Mouse (Mus musculus) stomach, embryonic 16.5 days (tissue): ENCODE measurements around the gene Tbc1d9. TPM values are rescaled to one million over a fixed set of nuclear protein-coding genes. Genes with fewer than 3 reads are reported as not detected.

ENCODE experiments used
- ATAC-seq: fragments of 200-750 bp; cut with Nextera tagmentation; 2 replicates; pipeline ENCODE4 v1.8.0; 2017; ENCODE audit warnings: moderate number of reproducible peaks, moderate TSS enrichment; ENCODE audit not compliant: insufficient read depth, low FRiP score
- H3K27ac ChIP-seq: fragments of 300-500 bp; sonication (generic); 2 replicates; pipeline ENCODE4 v1.5.1; 2014; ENCODE audit warnings: low read length
- H3K27me3 ChIP-seq: fragments of 300-500 bp; sonication (generic); 2 replicates; pipeline ENCODE4 v1.6.1; 2014; ENCODE audit warnings: low read length, control low read depth, mixed read lengths; ENCODE audit not compliant: control insufficient read depth, insufficient read depth
- H3K36me3 ChIP-seq: fragments of 300-500 bp; sonication (generic); 2 replicates; pipeline ENCODE4 v1.6.1; 2014; ENCODE audit warnings: low read length; ENCODE audit not compliant: control insufficient read depth, insufficient read depth
- H3K4me1 ChIP-seq: fragments of 300-500 bp; sonication (generic); 2 replicates; pipeline ENCODE4 v1.6.1; 2014; ENCODE audit warnings: low read length, control low read depth, mixed read lengths; ENCODE audit not compliant: control insufficient read depth, insufficient read depth
- H3K4me2 ChIP-seq: fragments of 300-500 bp; sonication (generic); 2 replicates; pipeline ENCODE4 v1.6.1; 2014; ENCODE audit warnings: low read depth, low read length, mixed read lengths
- H3K4me3 ChIP-seq: fragments of 300-500 bp; sonication (generic); replicated peaks from 2 replicates; pipeline ENCODE4 v1.5.1; 2014; ENCODE audit warnings: mild to moderate bottlenecking, low read length
- H3K9ac ChIP-seq: fragments of 300-500 bp; sonication (generic); 2 replicates; pipeline ENCODE4 v1.6.1; 2014; ENCODE audit warnings: low read length
- H3K9me3 ChIP-seq: fragments of 300-500 bp; sonication (generic); replicated peaks from 2 replicates; pipeline ENCODE4 v1.6.1; 2016; ENCODE audit warnings: low read length, control low read depth; ENCODE audit not compliant: control insufficient read depth
- WGBS: fragments of 180-500 bp; shearing (Covaris S2); extraction: QIAGEN DNeasy Blood & Tissue Kit; methylation state at CpG from one replicate; pipeline ENCODE4 v1.1.7; 2014; 5-methylcytosine and 5-hydroxymethylcytosine counted together
- polyA plus RNA-seq: library from polyadenylated mRNA; unstranded; fragments of >200 nt; fragmentation: Nextera tagmentation; extraction: Ambion mirVana; gene quantifications from 2 replicates; pipeline ENCODE4 v1.2.1, GENCODE M21; 2015

The Tbc1d9 gene
- polyA plus RNA-seq, 1 experiment from 2014 or later: 3.2 TPM

GRCm38 (mm10) chr8:83216520-83216919 lies 51.4 kb downstream of the Tbc1d9 start:
- no peak for ATAC-seq
- Histone ChIP-seq H3K4me1 (no peaks in the 10 kb centered on the region), H3K9ac (no peak overlapping the region), H3K27me3 (no peaks in the 10 kb centered on the region), H3K4me3 (no peak overlapping the region), H3K9me3 (no peaks in the 10 kb centered on the region), H3K27ac (no peak overlapping the region), H3K36me3 (no peaks in the 10 kb centered on the region), H3K4me2 (no peak overlapping the region)
- WGBS: 66% methylated on average over 6 of the region's 6 CpGs

- no peak overlapping the region for H3K4me3 ChIP-seq
- H3K27me3 ChIP-seq: no peaks in the 10 kb centered on the region
- H3K27ac ChIP-seq: no peak overlapping the region
- ATAC-seq: no peak
- H3K4me2 ChIP-seq: no peak overlapping the region
- H3K9ac ChIP-seq: no peak overlapping the region
- H3K36me3 ChIP-seq: no peaks in the 10 kb centered on the region
- no peaks in the 10 kb centered on the region for H3K4me1 ChIP-seq
- WGBS: 89% methylated on average over 9 of the region's 9 CpGs
- no peaks in the 10 kb centered on the region for H3K9me3 ChIP-seq
Observed at GRCm38 (mm10) chr8:83217196-83217595, 52.0 kb downstream of the Tbc1d9 start.

GRCm38 (mm10) chr8:83217891-83218290 lies 52.7 kb downstream of the Tbc1d9 start:
- H3K9ac ChIP-seq: no peak overlapping the region
- no peaks in the 10 kb centered on the region for H3K4me1 ChIP-seq
- no peaks in the 10 kb centered on the region for H3K9me3 ChIP-seq
- WGBS: 87% methylated on average over 2 of the region's 2 CpGs
- no peaks in the 10 kb centered on the region for H3K36me3 ChIP-seq
- no peaks in the 10 kb centered on the region for H3K27me3 ChIP-seq
- no peak for ATAC-seq
- H3K4me2 ChIP-seq: no peak overlapping the region
- no peak overlapping the region for H3K27ac ChIP-seq
- H3K4me3 ChIP-seq: no peak overlapping the region

- no peak overlapping the region for H3K27ac ChIP-seq
- no peaks in the 10 kb centered on the region for H3K27me3 ChIP-seq
- no peaks in the 10 kb centered on the region for H3K36me3 ChIP-seq
- no peak for ATAC-seq
- no peaks in the 10 kb centered on the region for H3K4me1 ChIP-seq
- no peaks in the 10 kb centered on the region for H3K9me3 ChIP-seq
- H3K9ac ChIP-seq: no peak overlapping the region
- no peak overlapping the region for H3K4me3 ChIP-seq
- WGBS: 86% methylated on average over 8 of the region's 8 CpGs
- no peak overlapping the region for H3K4me2 ChIP-seq
Observed at GRCm38 (mm10) chr8:83219392-83219791, 54.2 kb downstream of the Tbc1d9 start.

- no peaks in the 10 kb centered on the region for H3K4me1 ChIP-seq
- no peaks in the 10 kb centered on the region for H3K9me3 ChIP-seq
- H3K36me3 ChIP-seq: no peaks in the 10 kb centered on the region
- 78% methylated on average over 3 of the region's 3 CpGs for WGBS
- H3K4me2 ChIP-seq: no peak overlapping the region
- no peak overlapping the region for H3K9ac ChIP-seq
- ATAC-seq: no peak
- no peak overlapping the region for H3K27ac ChIP-seq
- H3K27me3 ChIP-seq: no peaks in the 10 kb centered on the region
- H3K4me3 ChIP-seq: no peak overlapping the region
Observed at GRCm38 (mm10) chr8:83220746-83221145, 55.6 kb downstream of the Tbc1d9 start.

- 81% methylated on average over 5 of the region's 5 CpGs for WGBS
- Histone ChIP-seq H3K4me3 (no peak overlapping the region), H3K4me1 (no peaks in the 10 kb centered on the region), H3K27me3 (no peaks in the 10 kb centered on the region), H3K4me2 (no peak overlapping the region), H3K9me3 (no peaks in the 10 kb centered on the region), H3K9ac (no peak overlapping the region), H3K27ac (no peak overlapping the region), H3K36me3 (no peaks in the 10 kb centered on the region)
- ATAC-seq: no peak
Observed at GRCm38 (mm10) chr8:83224754-83225416, 59.7 kb downstream of the Tbc1d9 start.

GRCm38 (mm10) chr8:83225598-83225997 lies 60.4 kb downstream of the Tbc1d9 start:
- Histone ChIP-seq H3K4me1 (no peaks in the 10 kb centered on the region), H3K9me3 (no peaks in the 10 kb centered on the region), H3K27ac (no peak overlapping the region)

GRCm38 (mm10) chr8:83227336-83227735 lies 62.2 kb downstream of the Tbc1d9 start:
- Histone ChIP-seq H3K9ac (no peak overlapping the region), H3K4me3 (no peak overlapping the region), H3K27ac (peak overlapping the region; percentile 49; the same call in 1 of the 2 replicates), H3K4me2 (no peak overlapping the region), H3K4me1 (no peaks in the 10 kb centered on the region), H3K9me3 (no peaks in the 10 kb centered on the region), H3K27me3 (no peaks in the 10 kb centered on the region), H3K36me3 (no peaks in the 10 kb centered on the region)
- no peak for ATAC-seq
- WGBS: 75% methylated on average over 5 of the region's 5 CpGs

More at GRCm38 (mm10) chr8:83225598-83225997, 60.4 kb downstream of the Tbc1d9 start:
- no peak overlapping the region for H3K4me3 ChIP-seq
- no peaks in the 10 kb centered on the region for H3K36me3 ChIP-seq
- H3K4me2 ChIP-seq: no peak overlapping the region
- WGBS: 87% methylated on average over 2 of the region's 2 CpGs
- H3K9ac ChIP-seq: no peak overlapping the region
- no peak for ATAC-seq
- H3K27me3 ChIP-seq: no peaks in the 10 kb centered on the region

- Histone ChIP-seq H3K4me2 (no peak overlapping the region), H3K36me3 (no peaks in the 10 kb centered on the region), H3K27ac (no peak overlapping the region), H3K9me3 (no peaks in the 10 kb centered on the region), H3K4me3 (no peak overlapping the region), H3K9ac (no peak overlapping the region), H3K4me1 (no peaks in the 10 kb centered on the region), H3K27me3 (no peaks in the 10 kb centered on the region)
- WGBS: 82% methylated on average over 4 of the region's 4 CpGs
- no peak for ATAC-seq
Observed at GRCm38 (mm10) chr8:83233099-83233498, 67.9 kb downstream of the Tbc1d9 start.
